Mouse (Mus musculus) erythroblast, embryonic 14.5 days (primary cell): ENCODE results near the gene Fgfbp3. TPM values are rescaled to one million over a fixed set of nuclear protein-coding genes. Genes with fewer than 3 reads are reported as not detected.
"Not testable (repeated sequence)": the region's sequence is repeated elsewhere in the genome, so short reads cannot be mapped to it uniquely, and the experiment has no call there.

Experiments
- H3K27me3 ChIP-seq: 2 replicates; pipeline ENCODE4 v1.6.1; 2012; ENCODE audit warnings: inconsistent platforms; ENCODE audit not compliant: control insufficient read depth
- H3K36me3 ChIP-seq: 2 replicates; pipeline ENCODE4 v1.6.1; 2012; ENCODE audit warnings: mild to moderate bottlenecking, inconsistent platforms; ENCODE audit not compliant: control insufficient read depth
- H3K4me1 ChIP-seq: 2 replicates; pipeline ENCODE4 v1.6.1; 2012; ENCODE audit warnings: inconsistent platforms; ENCODE audit not compliant: control insufficient read depth
- H3K4me3 ChIP-seq: replicated peaks from 2 replicates; pipeline ENCODE3; 2012; ENCODE audit warnings: moderate library complexity, mild to moderate bottlenecking, inconsistent platforms
- H3K9me3 ChIP-seq: 2 replicates; pipeline ENCODE4 v1.6.1; 2012; ENCODE audit warnings: low read length, inconsistent platforms, mixed read lengths; ENCODE audit not compliant: control insufficient read depth
- GATA1 ChIP-seq: IDR thresholded peaks from 2 replicates; pipeline ENCODE4 v1.6.1; 2012; ENCODE audit warnings: low read length, inconsistent platforms, mixed read lengths
- TAL1 ChIP-seq: IDR thresholded peaks from 3 replicates; pipeline ENCODE4 v1.6.1; 2012; ENCODE audit warnings: low read length, inconsistent platforms, mixed read lengths
- polyA plus RNA-seq: library from polyadenylated mRNA; stranded (reverse); fragments of >175 nt; gene quantifications from 2 replicates; pipeline ENCODE4 v1.2.3, GENCODE M21; 2012

The Fgfbp3 gene
- polyA plus RNA-seq, 1 experiment, result 0.16 TPM

DNA sequence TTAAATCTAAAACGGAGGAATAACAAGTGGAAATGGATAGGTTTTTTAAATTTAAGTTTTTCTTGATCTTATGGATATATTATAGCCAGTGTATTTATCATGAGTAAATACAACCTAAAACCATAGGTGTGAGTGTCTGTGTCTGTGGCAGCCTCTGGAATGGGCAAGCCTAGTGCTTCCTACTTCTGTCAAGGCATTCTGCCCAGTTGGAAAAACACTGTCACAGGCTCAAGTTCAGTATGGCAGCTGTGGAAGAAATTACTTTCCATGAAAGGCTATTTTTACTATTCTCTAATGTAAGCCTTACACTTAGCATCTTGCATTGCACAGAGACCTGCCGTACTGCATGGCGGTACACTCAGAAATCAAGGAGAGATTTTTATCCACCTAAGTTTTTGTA is 27.7 kb downstream of the Fgfbp3 start:
- H3K4me1 ChIP-seq, result no peaks in the 10 kb centered on the region
- H3K27me3 ChIP-seq, result no peaks in the 10 kb centered on the region
- TF ChIP-seq GATA1, result no peak
- TF ChIP-seq TAL1, result no peak
- H3K4me3 ChIP-seq, result no peak overlapping the region
- no peaks in the 10 kb centered on the region for H3K9me3 ChIP-seq
- peaks cover 72% of the 10 kb centered on the region for H3K36me3 ChIP-seq

DNA sequence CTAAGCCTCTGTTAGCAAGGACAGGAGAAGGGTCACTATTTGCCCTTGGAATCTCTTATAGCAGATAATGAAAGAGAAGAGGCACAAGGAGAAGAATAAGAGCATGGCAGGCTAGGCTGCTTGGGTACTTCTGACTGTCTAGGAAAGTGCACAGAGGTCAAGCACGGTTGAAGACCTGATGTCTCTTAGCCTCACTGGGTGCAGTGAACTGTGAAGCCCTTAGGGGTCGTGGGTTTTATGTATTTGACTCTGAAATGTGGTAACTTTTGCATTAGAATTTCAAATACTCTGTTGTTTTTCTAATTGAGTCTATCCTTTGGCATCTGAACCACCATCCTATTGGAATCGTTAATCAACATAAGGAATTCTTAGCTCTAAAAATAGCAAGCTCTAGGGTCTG is 31.7 kb downstream of the Fgfbp3 start:
- no peak for TF ChIP-seq TAL1
- H3K36me3 ChIP-seq, result peaks cover 90% of the 10 kb centered on the region
- no peaks in the 10 kb centered on the region for H3K27me3 ChIP-seq
- no peak overlapping the region for H3K4me3 ChIP-seq
- no peaks in the 10 kb centered on the region for H3K4me1 ChIP-seq
- no peaks in the 10 kb centered on the region for H3K9me3 ChIP-seq

DNA sequence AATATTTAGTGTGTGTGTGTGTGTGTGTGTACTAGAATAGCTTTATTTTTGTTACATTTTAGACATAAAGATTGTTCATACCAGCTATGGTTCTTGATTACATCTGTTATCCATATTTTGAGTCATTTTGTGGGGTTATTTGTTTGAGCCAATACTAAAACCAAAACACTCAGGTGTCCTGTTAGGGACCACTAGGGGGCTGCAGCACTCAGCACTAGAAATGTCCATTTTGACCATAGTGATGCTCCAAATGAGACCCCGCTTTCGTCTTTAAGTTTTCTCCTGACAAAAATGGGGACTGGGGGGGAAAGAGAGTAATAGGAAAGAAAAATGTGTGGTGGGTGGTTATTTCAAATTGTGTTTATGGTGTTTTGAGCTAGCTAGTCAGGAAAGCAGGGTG is 33.1 kb downstream of the Fgfbp3 start:
- Histone ChIP-seq H3K27me3 (no peaks in the 10 kb centered on the region), H3K4me1 (no peaks in the 10 kb centered on the region), H3K9me3 (no peaks in the 10 kb centered on the region), H3K4me3 (no peak overlapping the region), H3K36me3 (peaks cover 92% of the 10 kb centered on the region)
- TF ChIP-seq GATA1 (no peak), TAL1 (no peak)

DNA sequence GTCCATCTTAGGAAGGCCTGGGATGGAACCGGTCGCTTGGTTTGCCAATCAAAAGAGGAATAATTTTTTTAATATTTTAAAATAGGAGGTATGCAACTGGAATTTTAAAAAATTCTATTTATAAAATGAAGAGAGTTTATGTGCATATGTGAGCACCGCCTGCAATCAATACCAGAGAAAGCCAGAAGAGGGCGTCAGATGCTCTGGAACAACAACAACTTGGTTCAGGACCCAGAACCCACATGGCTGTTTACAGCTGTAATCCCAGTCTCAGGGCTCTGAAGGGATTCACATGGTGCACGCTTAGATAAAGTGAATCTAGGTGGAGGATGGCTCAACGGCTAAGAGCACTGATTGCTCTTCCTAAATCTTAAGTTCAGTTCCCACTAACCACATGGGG is 36.3 kb downstream of the Fgfbp3 start:
- no peaks in the 10 kb centered on the region for H3K27me3 ChIP-seq
- no peak overlapping the region for H3K4me3 ChIP-seq
- H3K9me3 ChIP-seq, result no peaks in the 10 kb centered on the region
- TF ChIP-seq TAL1, result no peak
- H3K4me1 ChIP-seq, result no peaks in the 10 kb centered on the region
- peaks cover 86% of the 10 kb centered on the region for H3K36me3 ChIP-seq

DNA sequence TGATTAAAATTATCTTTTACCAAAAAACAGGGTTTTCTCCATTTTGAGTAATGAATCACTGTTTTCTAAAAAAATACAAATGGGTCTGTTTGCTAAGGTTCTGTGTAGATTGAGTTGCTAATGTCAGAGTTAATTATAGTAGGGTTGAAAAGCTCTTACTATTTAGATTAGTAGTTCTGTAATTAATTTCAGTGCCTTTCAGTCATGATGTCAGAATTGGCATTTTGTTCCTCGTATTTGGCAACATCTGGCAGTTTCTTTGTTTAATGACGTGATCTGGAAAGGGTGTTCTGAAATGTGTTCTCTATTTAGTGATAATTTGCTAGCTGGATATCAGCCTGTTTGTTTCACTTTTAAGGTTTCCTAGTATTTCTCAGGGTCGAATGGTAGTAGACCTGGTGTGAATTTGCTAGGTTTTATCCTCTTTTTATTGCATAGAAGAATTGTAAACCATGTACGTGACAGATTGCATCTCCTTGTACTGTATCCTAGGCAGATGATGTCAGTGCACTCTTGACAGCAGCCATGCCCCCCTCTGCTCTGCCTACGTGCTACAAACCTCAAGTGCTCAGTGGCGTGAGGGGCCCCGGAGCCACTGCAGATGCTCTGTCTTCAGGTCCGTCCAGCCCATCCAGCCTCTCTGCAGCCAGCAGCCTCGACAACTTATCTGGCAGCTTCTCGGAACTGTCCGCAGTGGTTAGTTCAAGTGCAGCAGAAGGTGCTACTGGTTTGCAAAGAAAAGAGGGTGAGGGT is 40.5 kb downstream of the Fgfbp3 start:
- no peaks in the 10 kb centered on the region for H3K4me1 ChIP-seq
- H3K36me3 ChIP-seq, result peaks cover 88% of the 10 kb centered on the region
- no peaks in the 10 kb centered on the region for H3K9me3 ChIP-seq
- H3K4me3 ChIP-seq, result no peak overlapping the region
- no peaks in the 10 kb centered on the region for H3K27me3 ChIP-seq
- TF ChIP-seq GATA1, result no peak
- TF ChIP-seq TAL1, result no peak

DNA sequence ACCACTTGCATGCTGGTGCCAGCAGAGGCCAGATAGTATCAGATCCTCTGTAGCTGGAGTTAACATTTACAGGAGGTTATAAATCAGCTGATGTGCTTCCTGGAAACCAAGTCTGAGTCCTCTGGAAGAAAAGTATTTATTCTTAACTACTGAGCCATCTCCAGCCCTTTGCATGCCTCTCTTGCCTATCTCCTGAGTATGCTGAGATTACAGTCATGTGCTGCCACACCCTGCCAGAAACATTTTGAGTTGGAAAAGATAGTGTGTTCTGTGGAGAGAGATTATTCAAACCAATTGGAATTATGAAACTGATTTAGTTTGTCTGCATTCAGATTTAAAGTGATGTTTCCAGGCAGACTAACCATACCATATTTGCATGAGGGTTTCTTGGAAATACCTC is 42.1 kb downstream of the Fgfbp3 start:
- Histone ChIP-seq H3K36me3 (peaks cover 88% of the 10 kb centered on the region), H3K4me3 (no peak overlapping the region), H3K4me1 (no peaks in the 10 kb centered on the region), H3K27me3 (no peaks in the 10 kb centered on the region), H3K9me3 (no peaks in the 10 kb centered on the region)
- TF ChIP-seq GATA1, result no peak
- no peak for TF ChIP-seq TAL1

DNA sequence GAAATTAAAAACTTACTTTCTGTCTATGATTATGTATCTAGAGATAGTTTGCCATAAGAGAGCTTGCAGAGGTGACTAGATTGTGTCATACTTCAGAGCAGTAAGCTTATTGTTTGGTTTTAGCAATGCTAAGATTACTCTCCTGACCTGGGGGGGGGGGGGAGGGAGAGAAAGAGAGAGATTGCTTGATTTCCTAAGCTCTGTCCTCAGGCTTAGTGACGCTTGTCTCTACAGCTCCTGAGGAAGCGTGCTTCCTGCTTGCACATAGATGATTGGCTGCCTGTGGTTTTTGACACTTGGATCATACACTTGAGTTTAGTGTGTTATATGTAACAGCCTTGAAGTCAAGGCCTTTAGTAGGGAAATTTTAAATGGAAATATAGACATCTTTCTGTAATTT is 44.8 kb downstream of the Fgfbp3 start:
- Histone ChIP-seq H3K4me3 (no peak overlapping the region), H3K9me3 (no peaks in the 10 kb centered on the region), H3K27me3 (no peaks in the 10 kb centered on the region), H3K4me1 (no peaks in the 10 kb centered on the region), H3K36me3 (peaks cover 82% of the 10 kb centered on the region)
- TF ChIP-seq GATA1, result no peak

DNA sequence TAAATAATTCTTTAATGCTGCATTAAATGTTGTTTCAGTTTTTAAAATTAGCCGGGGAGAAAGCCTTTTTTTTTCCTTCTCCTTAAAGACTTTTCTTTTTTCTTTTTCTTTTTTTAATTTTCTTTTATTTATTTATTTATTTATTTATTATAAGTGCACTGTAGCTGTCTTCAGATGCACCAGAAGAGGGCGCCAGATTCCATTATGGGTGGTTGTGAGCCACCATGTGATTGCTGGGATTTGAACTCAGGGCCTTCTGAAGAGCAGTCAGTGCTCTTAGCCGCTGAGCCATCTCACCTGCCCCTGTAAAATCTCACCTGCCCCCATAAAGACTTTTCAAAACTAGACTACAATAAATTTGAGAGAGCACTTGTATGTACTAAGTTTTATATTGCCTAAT is 50.7 kb downstream of the Fgfbp3 start:
- H3K4me3 ChIP-seq, H3K9me3 ChIP-seq, H3K27me3 ChIP-seq, H3K4me1 ChIP-seq: not testable (repeated sequence)
- peaks cover 78% of the 10 kb centered on the region for H3K36me3 ChIP-seq

Other genes with a start within 250 kb of the Fgfbp3 start
- gene Ppp1r3c, start 183.0 kb downstream of the Fgfbp3 start, polyA plus RNA-seq, result not detected in 2 replicates
- 0.12 and 0.34 TPM in 2 replicates for gene Tnks2, start 85.4 kb downstream of the Fgfbp3 start, polyA plus RNA-seq
- 0.10 TPM in 2 replicates for gene Btaf1, start 6.5 kb upstream of the Fgfbp3 start, polyA plus RNA-seq